Mouse (Mus musculus) small intestine, adult 2 months (tissue): ENCODE measurements around the gene Bptf. TPM values are rescaled to one million over a fixed set of nuclear protein-coding genes. Genes with fewer than 3 reads are reported as not detected.
"Not testable (repeated sequence)": the region's sequence is repeated elsewhere in the genome, so short reads cannot be mapped to it uniquely, and the experiment has no call there.

Experiments
- H3K27ac ChIP-seq: fragments of 200-500 bp; 2 replicates; pipeline ENCODE4 v1.5.1; 2012; ENCODE audit warnings: low read depth, low read length, control low read depth, inconsistent platforms; ENCODE audit not compliant: insufficient read depth
- H3K27me3 ChIP-seq: fragments of 200-500 bp; 2 replicates; pipeline ENCODE4 v1.6.1; 2012; ENCODE audit warnings: mild to moderate bottlenecking, moderate library complexity, low read length, inconsistent platforms; ENCODE audit not compliant: control insufficient read depth, insufficient read depth
- H3K36me3 ChIP-seq: fragments of 200-500 bp; 2 replicates; pipeline ENCODE4 v1.6.1; 2012; ENCODE audit warnings: mild to moderate bottlenecking, low read length, control low read depth, inconsistent platforms; ENCODE audit not compliant: control insufficient read depth, insufficient read depth
- H3K4me1 ChIP-seq: fragments of 200-500 bp; 2 replicates; pipeline ENCODE4 v1.6.1; 2012; ENCODE audit warnings: low read length, inconsistent platforms, mixed read lengths; ENCODE audit not compliant: control insufficient read depth, insufficient read depth, insufficient read length
- H3K4me3 ChIP-seq: fragments of 200-500 bp; 2 replicates; pipeline ENCODE4 v1.5.1; 2012; ENCODE audit warnings: low read depth, mild to moderate bottlenecking, control low read depth, inconsistent platforms, low read length, moderate library complexity
- CTCF ChIP-seq: fragments of 200-500 bp; IDR thresholded peaks from 2 replicates; pipeline ENCODE4 v1.5.1; 2012; ENCODE audit warnings: low read depth, mild to moderate bottlenecking, control low read depth, inconsistent platforms, low read length, moderate library complexity, mixed read lengths; ENCODE audit not compliant: insufficient replicate concordance, insufficient read length; ENCODE audit errors: extremely low read depth
- POLR2A ChIP-seq: fragments of 200-500 bp; IDR thresholded peaks from 2 replicates; pipeline ENCODE4 v1.6.1; 2012; ENCODE audit warnings: low read depth, mild to moderate bottlenecking, control low read depth, inconsistent platforms, low read length, moderate library complexity
- WGBS: fragments of 180-500 bp; shearing (Covaris S2); methylation state at CpG from one replicate; pipeline ENCODE4 v1.1.7; 2018; 5-methylcytosine and 5-hydroxymethylcytosine counted together
- polyA plus RNA-seq: library from polyadenylated mRNA; depleted of rRNA; stranded (reverse); fragments of >200 nt; gene quantifications from 2 replicates; pipeline ENCODE4 v1.2.3, GENCODE M21; 2012; rRNA removed

Bptf gene
- polyA plus RNA-seq, 1 experiment = 15.2 TPM

GRCm38 (mm10) chr11:106998651-106999150 lies 133.2 kb downstream of the Bptf start:
- TF ChIP-seq POLR2A = no peak
- no peak for TF ChIP-seq CTCF
- peaks cover 28% of the 10 kb centered on the region for H3K36me3 ChIP-seq
- peaks cover 5% of the 10 kb centered on the region; the same call in 1 of the 2 replicates for H3K4me1 ChIP-seq
- no peaks in the 10 kb centered on the region for H3K27me3 ChIP-seq
- H3K27ac ChIP-seq = peak overlapping the region; percentile 77
- peak overlapping the region; percentile 96 for H3K4me3 ChIP-seq
- WGBS = under 1% methylated on average over 26 of the region's 26 CpGs

DNA sequence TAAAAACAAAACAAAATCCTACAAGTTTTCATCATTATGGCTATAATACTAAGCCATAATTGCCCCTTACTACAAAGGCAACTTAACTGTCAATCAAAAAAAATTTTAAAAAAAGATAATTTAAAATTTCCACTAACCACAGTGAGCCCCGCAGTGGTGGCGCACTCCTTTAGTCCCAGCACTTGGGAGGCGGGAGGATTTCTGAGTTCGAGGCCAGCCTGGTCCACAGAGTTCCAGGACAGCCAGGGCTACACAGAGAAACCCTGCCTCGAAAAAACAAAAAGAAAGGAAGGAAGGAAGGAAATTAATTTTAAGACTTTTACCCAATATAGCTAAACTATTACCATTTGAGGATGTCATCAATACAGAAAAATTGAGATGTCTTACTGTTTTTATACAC lies 134.0 kb downstream of the Bptf start:
- TF ChIP-seq POLR2A (no peak), CTCF (no peak)
- H3K27ac ChIP-seq = no peak overlapping the region
- H3K36me3 ChIP-seq = peaks cover 32% of the 10 kb centered on the region
- H3K4me3 ChIP-seq = peak overlapping the region; percentile 53
- no peaks in the 10 kb centered on the region for H3K27me3 ChIP-seq
- 27% methylated on average over 5 of the region's 5 CpGs for WGBS
- H3K4me1 ChIP-seq = peaks cover 5% of the 10 kb centered on the region; the same call in 1 of the 2 replicates

DNA sequence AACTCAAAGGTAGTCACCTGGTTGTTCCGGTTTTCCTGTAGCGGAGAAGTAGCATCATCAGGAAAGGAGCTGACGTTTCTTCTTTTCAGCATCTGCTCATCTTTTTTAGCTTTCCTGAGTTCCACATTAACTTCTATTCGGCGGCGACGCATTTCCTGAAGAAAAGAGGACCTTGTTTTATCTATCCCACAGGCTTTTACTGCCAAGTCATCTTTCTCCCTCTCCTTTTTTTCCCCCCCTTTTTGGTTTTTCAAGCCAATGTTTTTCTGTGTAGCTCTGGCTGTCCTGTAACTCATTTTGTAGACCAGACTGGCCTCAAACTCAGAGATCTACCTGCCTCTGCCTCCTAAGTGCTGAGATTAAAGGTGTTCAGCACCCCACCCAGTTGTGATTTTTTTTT lies 135.4 kb downstream of the Bptf start:
- H3K27ac ChIP-seq, H3K4me1 ChIP-seq, H3K4me3 ChIP-seq, H3K27me3 ChIP-seq: not testable (repeated sequence)
- peaks cover 40% of the 10 kb centered on the region for H3K36me3 ChIP-seq
- 88% methylated on average over 7 of the region's 7 CpGs for WGBS

- Histone ChIP-seq H3K27ac (peak overlapping the region; percentile 57), H3K36me3 (peaks cover 53% of the 10 kb centered on the region)
Measured at GRCm38 (mm10) chr11:106994246-106995085, 137.5 kb downstream of the Bptf start.

GRCm38 (mm10) chr11:106987384-106987783 lies 144.5 kb downstream of the Bptf start:
- peaks cover 4% of the 10 kb centered on the region for H3K4me1 ChIP-seq
- WGBS = 54% methylated on average over 2 of the region's 2 CpGs
- no peaks in the 10 kb centered on the region for H3K27me3 ChIP-seq
- peak overlapping the region; percentile 39; the same call in 1 of the 2 replicates for H3K27ac ChIP-seq
- no peak for TF ChIP-seq CTCF
- TF ChIP-seq POLR2A = no peak
- no peak overlapping the region for H3K4me3 ChIP-seq
- peaks cover 36% of the 10 kb centered on the region for H3K36me3 ChIP-seq

More at GRCm38 (mm10) chr11:106994246-106995085, 137.5 kb downstream of the Bptf start:
- Histone ChIP-seq H3K4me3 (no peak overlapping the region), H3K27me3 (no peaks in the 10 kb centered on the region), H3K4me1 (peaks cover 5% of the 10 kb centered on the region; the same call in 1 of the 2 replicates)
- WGBS = 42% methylated on average over 3 of the region's 3 CpGs
- TF ChIP-seq POLR2A (no peak), CTCF (no peak)

DNA sequence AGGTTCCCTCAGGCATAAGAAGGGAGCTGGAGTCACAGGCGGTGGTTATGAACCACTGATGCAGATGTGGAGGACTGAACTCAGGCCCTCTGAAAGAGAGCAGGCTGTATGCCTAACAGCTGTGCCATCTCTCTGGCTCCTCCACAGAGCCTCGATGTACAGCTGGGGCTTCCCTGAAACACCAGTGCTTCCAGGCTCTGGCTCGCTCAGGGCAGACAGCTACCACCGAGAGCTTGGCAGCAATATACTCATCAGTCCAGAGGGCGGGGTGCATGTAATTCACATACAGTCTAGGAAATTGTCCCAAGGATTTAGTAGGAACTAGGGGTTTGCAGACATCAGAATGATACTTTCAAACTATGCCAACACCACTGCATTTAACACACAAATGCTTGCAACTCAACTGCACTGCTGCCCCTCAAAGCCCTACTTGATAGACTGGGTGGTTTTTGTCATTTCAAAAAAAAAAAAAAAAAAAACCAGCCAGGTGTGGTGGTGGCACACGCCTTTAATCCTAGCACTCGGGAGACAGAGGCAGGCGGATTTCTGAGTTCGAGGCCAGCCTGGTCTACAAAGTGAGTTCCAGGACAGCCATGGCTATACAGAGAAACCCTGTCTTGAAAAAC lies 145.8 kb downstream of the Bptf start:
- not testable (repeated sequence) for H3K27ac ChIP-seq, H3K27me3 ChIP-seq, H3K4me3 ChIP-seq, H3K4me1 ChIP-seq
- WGBS = 67% methylated on average over 9 of the region's 9 CpGs
- peaks cover 29% of the 10 kb centered on the region for H3K36me3 ChIP-seq

Other genes with a start within 250 kb of the Bptf start
- 3.0 and 5.9 TPM in 2 replicates for gene Smurf2, start 211.4 kb downstream of the Bptf start, polyA plus RNA-seq
- 11.9 and 15.2 TPM in 2 replicates for gene Kpna2, start 132.6 kb downstream of the Bptf start, polyA plus RNA-seq
- 1.3 and 2.7 TPM in 2 replicates for gene 1810010H24Rik, start 106.4 kb downstream of the Bptf start, polyA plus RNA-seq
- gene Nol11, start 57.3 kb upstream of the Bptf start, polyA plus RNA-seq = 1.2 and 1.7 TPM in 2 replicates